Mouse (Mus musculus) thymus, postnatal 14 days (tissue): Measurements from ENCODE around the gene Fam20b.

ENCODE experiments used
- DNase-seq: peaks from one replicate; pipeline ENCODE4 v3.0.0; 2021

Gene Fam20b

DNA sequence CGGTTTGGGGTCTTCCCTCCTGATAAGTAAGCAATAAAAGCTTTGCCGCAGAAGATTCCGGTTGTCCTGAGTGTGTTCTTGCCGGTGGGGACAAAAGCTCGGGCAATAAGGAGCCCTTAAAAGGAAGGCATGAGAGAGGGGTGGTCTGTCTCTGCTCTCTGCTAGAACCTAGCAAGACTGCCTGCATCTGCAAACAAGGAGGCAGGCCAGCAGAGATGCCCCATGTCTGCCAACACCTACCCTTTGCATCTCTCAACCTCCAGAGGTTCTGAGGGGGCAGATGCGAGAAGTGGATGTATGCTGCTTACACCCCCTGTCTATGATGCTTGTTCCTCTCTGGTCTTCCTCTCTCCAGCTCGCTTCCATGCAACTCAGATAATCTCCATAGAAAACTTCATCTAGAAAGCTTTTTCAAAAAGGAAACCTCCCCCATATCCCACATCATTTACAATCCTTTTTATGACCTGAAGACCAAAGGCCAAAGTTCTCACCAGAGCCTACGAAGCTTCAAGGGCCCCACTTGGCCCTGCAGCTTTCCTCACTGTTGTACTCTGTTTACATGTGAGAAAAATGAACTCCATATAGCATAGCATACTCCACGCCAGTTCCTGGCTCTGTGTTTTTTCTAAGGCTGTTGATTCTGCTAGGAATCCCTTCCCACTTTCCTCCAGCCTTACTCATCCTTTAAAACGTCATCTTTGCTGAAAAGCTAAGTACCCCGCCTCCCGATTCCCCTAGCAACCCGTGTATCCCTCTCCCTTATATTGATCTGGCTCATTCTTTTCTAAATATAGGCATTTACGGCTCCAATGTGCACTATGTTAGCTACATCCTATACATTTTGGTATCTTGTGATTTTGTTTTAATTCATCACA is 8.6 kb upstream of the Fam20b start:
- no peak for DNase-seq

DNA sequence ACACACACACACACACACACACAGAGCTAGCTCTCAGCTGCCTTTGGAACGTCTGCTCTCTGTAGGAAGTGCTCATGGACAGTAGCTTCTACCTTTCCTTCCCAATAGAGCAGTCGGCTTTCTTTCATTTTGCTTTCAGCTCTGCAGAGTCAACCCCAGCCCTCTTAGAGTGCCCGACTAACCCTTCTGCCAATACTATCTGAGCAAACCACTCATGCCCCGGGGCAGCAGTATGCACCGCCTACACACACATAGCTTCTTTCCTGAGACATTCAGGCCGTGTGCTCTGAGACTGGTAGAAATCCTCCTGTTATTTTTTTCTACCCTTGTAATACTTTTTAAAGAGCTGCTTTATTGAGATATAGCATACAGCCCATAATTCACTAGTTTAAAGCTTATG is 3.2 kb upstream of the Fam20b start:
- no peak for DNase-seq

DNA sequence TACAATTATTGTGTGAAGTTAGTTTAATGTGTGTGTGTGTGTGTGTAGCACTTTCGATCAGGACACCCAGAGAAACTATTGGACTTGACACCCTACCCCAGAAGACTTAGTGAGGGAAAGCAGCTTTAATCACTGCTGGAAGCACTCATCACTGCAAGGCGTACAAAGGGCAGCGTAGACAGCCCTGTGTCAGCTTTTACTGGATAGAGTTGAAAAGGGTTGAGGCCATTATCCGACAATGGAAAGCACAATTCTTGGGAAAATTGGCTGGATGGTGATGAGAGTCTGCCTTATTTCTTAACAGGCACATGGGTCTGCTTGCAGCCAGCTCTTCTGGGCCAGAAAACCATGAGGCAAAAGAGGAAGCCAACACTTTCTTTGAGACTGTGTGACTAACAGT is 1.2 kb upstream of the Fam20b start:
- no peak for DNase-seq

DNA sequence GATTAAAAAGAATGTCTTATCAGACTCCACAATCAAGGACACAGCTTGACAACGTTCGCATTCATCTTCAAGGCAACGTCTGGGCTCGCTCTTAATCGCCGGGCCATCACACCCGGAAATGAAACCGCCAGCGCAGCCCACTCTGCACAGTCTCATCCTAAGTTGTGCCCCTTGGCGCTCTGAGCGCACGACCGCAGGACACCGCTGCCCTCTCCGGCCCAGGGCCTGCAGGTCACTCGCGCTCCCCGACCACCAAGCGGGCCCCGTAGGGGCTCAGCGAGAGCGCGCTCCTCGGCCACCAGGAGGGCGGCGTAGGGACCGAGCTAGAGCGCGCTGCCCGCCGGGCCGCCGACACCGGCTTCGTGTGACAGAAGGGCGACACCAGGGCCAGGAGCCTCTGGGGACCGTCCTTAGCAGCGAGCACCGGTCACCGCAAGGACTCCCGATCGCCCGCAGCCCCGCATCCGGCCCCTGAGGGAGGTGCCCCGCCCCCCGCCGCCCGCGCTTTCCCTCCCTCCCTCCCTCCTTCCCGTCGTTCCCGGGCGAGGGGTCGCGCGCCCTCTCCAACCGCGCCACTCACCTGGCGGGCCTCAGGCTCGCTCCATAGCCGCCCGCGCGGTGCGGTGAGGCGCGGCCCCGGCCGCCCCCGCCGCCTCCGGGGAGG is 468 bp downstream of the Fam20b start:
- DNase-seq: no peak

DNA sequence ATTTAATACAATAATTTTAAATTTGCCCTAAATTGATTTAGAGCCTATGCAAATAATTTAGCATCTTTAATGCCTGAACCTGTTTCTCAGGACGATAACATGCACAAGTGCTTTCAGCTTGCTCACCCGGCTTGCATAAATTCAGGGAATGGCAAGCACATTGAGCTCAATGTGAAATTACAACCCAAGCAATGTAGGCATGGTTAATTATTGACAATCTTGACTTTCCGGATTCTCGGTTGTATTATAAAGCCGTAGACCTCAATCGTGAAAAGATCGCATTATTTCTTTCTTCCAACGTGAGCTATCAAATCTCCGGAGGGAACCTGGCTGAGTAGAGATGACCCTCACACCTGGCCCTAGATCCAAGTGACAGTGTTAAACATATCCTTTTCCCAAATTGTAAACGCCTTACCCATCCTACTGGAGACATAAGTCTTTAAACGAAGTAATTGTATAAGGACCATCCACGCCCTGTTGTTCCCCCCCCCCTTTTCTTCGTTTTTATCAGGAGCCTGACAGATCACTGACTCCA is 1.1 kb downstream of the Fam20b start:
- DNase-seq: no peak

DNA sequence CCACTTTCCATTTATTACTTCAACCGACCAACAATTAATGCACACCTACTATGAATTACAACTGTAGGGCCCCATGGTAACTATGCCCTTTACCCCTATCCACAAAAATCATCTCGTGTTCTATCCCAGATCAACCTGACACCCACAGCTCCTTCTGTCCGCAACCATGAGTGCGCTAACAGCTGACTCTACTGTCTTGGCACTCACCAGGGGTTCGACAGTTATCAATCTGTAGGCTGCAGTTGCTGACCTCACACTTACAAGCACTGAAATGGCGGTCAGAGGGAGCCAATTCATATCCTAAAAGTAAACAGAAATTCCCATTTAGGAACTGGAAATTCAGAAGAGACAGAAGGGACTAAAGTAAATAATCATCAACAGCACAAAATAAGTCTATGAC is 2.2 kb downstream of the Fam20b start:
- DNase-seq: no peak

DNA sequence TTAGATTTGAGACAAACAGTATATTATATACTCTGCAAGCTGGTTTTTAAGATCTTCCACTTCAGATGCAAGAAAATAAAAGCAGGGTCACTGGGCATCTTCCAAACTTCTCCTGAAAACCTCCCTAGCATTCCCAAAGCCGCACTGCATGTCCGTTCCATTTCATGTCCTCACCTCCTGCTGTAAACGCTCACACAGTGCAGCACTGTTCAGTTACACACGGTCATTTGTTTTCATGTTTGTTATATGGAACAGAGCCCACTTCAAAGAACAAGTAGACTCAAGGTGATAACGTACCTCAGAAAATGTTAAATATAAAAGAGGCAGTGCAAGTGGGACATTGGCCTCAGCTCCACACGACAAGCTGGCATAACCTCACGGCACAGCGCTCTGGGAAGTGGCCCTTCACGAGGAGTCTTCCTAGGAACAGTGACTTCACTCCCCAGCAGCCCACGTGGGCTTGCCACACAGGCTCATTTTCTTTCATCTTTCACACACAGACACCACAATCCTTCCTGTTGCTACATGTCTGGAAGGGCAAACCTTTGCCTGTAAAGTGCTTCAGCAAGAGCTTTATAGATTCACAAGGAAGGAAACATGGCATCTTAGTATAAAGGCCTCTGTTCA is 8.3 kb downstream of the Fam20b start:
- DNase-seq: peak; percentile 29

DNA sequence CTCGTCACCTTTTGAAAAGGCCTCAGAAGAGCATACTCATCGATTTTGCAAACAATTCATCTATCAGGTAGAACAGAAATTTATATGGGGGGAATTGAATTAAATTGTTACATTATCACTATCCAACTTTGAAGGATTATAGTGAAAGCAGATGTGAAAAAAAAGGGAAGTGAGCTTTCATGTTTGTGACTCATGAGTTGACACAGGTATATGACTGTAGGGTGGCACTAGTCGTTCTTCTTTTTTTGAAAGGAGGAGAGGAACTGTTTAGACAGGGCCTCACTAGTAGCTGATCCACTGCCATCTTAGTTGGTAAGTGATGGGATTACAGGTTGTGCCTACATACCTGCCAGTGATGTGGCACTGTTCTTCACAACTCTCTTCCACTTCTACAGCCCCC is 10.2 kb downstream of the Fam20b start:
- DNase-seq: no peak

DNA sequence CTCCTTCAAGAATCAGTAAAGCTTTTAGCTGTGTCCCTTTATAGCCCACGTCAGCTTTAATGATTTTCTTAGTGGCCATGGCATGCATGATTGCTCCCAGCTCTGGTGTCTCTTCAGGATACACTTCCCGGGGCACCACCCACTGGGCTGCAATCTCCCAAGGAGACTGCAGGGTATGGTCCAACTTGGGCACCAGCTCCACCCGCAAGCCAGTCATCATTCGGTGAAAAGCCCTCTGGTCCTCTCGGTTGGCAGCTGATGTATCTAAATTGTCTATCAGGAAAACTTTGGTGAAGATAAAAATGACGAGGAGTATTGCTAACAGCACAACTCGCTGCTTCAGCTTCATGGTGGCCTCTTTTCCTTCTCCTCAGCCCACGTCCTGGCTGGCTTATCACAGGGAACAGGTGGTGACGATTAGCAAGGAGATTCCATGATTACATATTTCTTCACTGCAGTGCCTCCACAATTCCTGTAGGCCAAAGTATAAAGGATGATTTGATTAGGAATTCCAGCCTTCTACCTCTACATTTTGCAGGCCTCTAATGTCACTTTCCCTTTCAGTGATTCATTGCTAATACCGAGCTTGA is 13.1 kb downstream of the Fam20b start:
- DNase-seq: no peak

DNA sequence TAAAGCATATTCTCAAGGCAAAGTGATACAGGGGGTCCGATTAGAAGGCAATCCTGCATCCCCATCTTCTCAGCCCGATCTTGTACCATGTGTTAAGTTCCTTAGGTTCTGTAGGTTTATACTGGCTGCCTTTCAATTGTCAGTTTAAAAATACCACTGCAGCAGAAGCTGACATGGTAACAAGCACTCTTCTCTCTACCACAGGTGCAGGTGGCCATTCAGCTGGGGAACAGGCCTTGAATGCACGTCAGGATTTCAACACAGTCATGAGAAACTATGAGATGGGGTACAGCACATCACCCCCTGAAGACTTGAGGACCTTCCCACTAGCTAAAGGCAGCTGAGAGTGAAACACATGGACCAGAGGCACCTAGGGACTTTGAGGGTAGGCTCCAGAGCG is 15.4 kb downstream of the Fam20b start:
- DNase-seq: no peak

DNA sequence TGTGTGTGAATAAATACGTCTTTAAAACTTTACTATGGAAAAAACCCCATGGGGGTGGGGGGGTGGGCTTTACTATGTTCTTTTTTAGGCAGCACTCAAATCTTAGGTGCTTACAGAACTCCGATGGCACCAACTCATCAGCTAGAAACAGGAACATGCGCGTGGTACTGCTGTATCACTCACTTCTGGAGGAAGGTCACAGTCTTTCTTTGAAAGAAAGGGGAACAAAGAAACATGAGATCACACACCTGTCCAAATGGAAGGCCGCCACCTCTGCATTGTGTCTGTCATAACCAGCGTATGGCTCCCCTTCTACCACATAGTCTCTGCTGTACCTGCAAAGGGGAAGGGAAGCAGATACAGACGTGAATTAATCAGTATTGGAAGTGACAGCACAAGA is 16.7 kb downstream of the Fam20b start:
- no peak for DNase-seq

DNA sequence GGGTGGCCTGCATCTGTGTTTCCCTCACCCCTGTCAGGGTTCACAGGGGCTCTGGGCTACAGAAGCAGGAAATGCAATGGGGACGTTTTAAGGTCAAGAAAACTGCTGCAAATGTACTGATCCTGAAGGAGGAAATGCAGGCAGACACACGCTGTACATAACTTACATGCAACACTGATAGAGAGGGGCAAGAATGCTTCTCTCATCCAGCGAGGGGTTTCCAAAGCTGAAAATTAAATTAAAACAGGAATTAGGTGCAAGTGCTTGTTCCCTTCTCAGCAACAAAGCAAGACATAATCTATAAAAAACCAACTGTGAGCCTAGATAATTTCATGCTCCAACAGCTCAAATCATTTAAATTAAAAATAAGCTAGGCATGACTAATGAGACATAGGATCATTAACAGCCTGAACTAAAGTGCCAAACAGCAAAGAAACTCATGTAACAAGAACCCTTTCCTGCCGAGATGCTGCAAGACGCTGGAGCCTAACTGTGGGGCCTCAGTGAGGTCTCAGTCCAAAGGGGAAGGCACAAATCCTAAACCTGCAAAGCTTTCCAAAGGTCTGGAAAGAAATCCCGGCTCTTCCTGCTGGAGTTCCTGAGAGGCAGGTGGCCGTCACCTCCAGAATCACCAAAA is 32.7 kb downstream of the Fam20b start:
- no peak for DNase-seq

DNA sequence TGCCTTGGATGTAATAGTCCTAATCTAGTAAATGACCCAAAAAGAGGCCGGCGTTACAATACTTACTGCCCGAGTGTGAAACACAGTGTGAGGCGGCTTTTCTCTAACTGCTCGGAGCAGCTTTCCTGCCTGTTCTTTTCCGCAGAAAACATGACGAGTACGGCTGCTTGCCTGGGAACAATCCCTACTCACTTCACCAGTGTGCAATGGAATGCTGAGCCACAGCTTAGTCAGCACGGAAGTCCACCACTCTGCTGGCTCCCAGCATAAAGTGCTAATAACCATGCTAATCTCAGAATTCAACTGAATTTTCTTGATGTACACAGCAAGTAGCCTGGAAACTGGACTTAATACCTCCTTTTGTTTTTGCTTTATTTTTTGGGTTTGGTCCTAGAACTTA is 39.3 kb downstream of the Fam20b start:
- DNase-seq: no peak

DNA sequence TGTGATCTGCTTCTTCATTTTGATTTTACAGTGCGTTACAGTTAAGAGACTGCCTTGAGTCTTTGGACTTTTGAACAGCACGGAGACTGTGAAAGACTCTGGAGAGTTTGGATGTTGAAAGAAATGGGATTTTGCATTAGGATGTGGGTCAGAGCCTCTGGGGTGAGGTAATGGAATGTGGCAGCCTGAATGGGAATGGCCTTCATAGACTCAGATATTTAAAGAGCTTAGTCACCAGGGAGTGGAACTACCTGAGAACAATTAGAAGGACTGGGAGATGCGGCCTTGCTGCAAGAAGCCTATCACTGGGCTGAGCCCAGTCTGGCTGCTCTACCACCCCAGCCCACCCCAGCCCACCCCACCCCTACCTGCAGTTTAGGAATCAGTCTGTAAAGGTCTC is 41.7 kb downstream of the Fam20b start:
- no peak for DNase-seq

DNA sequence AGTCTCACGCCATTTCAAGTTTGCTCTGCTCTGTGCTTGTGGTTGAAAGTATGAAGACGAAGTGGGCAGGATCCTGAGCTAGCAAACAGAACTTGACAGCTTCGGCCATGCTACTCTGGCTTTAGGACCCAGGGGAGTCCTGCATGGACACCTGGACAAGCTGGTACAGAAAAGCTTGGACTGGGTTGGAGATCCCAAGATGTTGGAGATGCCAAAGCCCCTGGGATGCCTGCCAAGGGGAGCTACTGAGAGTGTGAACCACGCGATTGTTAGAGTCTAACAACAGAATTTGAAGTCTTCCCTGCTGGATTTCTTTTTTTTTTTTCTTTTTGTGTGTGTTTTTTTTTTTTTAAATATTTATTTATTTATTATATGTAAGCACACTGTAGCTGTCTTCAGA is 42.3 kb downstream of the Fam20b start:
- DNase-seq: no peak

DNA sequence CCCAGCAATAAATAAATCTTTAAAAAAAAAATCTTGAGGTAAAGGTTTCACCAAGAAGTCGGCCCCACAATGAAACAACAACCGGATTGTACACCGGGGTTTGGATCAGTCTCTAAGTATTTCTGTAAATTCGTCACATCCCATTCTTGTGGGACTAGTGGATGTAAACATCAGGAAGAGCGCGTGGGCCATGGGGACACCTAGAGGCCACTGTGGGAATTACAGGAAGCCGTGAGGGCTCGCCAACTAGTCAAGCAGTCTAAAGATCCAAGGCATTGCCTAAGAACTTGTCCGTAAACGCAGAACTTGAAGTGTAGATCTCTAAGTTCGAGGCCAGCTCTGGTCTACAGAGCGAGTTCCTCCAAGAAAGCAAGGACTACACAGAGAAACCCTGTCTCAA is 42.7 kb downstream of the Fam20b start:
- peak; percentile 60 for DNase-seq

DNA sequence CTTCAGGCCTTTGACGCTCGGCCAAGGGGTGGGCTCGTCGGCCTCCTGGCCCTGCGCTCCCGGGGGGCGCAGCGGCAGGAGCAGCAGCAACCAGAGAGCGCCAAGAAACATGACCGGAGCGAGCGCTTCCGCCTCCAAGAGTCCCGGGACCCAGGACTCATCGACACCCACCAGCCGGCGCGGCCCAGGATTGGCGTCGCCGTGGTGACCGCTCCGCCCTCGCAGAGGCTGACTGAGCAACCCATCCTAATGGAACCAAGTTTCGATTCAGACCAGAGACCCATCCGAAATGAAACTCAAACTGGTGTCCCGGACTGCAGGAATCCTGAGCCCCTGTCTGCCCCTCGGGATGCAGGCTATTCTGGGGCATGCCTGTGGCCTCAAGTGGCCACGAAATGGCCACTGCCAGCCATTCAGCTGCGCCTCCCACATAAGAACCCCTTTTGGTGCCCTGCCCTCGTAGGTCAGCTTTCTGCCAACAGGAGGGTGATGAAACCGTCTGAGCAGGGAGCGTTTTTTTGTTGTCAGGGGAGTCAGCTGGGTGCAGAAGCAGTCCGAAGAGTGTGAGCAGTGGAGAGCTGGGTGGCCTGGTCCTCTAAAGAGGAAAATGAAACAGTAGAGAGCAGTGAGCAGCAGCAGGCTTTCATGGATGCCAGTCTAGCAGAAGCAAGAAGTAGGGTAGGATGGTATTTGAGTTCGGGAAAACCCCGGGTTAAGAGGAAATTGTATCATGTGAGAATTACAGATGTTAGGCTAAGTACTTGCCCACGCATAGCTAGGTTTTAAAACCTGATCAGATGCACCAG is 44.5 kb downstream of the Fam20b start, which contains the start of gene Tor3a:
TSS of gene Tor3a (minus strand) at position 162 of the 806 bp plus-strand sequence.
- DNase-seq: peak; percentile 69

DNA sequence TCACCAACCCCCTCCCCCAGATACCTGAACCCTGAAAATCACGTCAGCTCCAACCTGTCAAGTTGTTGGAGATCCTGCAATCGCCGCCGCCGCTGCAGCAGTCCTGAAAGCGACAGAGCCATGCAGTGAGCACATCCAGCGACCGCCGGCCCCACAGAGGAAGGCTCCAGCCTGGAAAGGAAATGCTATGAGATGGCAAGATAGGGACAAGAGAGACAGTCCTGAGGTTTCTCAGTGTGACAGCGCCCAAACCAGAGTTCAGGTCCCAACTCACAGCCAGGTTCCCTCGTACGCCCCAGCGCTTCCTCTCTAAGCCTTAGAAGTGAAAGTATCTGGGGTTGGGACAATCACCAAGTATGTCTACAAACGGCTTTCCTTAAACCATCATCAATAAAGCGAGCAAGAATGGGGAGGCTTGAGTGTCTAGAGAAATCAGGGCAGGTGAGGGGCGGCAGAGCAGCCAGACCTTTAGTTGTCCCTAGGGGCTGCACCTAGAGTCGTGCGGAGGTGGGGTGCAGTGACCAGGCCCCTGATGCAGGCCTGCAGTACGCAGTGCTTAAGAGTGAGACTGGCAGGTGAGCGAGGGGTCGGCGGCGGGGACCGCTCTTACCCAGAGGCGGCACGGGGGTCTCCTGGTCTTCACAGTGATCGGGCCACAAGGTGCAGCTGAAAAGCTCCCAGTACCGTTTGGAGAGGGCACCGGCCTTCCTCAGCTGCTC is 45.3 kb downstream of the Fam20b start:
- DNase-seq: peak; percentile 47

DNA sequence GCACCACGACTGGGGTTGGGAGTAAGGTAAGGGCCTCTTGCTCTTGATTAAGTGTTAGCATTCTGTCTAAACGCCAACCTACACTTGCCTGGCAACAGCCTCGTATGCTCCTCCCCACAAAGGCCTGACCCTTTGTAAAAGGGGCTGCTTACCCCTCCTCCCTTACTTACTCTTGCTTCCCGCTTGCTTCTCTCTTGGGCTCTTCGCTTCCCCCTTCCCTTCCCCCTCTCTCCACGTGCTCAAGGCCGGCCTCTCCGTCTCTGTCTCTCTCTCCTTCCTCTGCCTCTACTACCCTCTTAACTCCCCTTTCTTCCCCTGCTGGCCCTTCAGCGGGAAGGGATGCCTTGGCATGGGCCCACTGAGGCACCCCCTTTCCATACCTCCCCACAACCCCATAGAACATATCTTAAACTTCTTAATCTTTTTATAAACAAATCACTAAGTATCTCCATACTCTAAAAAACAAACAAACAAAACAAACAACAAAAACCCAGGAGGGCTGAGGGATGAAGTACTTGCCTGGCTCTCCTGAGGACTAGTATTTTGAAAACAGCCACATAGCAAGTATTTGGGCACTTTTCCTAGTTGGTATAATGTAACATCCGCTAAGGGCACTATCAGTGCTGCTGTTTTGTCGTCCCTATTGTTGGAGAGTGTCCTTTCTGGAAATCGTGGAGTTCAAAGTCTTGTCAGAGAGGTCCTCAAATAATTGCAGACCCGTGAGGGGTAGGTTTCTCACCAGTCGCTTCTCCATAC is 46.0 kb downstream of the Fam20b start:
- peak; percentile 66 for DNase-seq

DNA sequence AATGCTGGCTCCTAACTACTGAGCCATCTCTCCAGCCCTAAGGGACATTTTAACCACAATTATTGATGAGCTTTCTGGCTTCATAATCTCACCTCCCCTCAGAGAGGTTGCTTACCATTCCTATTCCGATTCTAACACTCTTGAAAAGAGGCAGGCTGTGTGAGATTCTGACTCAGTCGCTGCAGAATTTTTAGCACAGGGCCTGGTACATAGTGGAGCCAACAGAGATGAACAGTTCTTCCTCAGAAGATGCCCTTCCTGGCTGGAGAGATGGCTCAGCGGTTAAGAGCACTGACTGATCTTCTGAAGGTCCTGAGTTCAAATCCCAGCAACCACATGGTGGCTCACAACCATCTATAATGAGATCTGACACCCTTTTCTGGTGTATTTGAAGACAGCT is 47.0 kb downstream of the Fam20b start:
- DNase-seq: no peak
